Mouse (Mus musculus): ENCODE results near the gene Psg16.
A peak's percentile ranks its signal among the peaks of the same experiment; 100 is the strongest.
"Not testable (repeated sequence)": the region's sequence is repeated elsewhere in the genome, so short reads cannot be mapped to it uniquely, and the experiment has no call there.

Psg16 gene

GRCm38 (mm10) chr7:17056081-17056581 is 17.7 kb upstream of the Psg16 start:
- peak; percentile 69 for DNase-seq (ENCODE audit: low spot score)

GRCm38 (mm10) chr7:17056601-17057523 is 17.0 kb upstream of the Psg16 start:
- no peak for DNase-seq (ENCODE audit: low spot score)

GRCm38 (mm10) chr7:17058071-17058689 is 15.7 kb upstream of the Psg16 start:
- DNase-seq (ENCODE audit: low spot score) = no peak

- no peak for DNase-seq (ENCODE audit: low spot score)
These were observed 14.9 kb upstream of the Psg16 start for GRCm38 (mm10) chr7:17058816-17059462.

- no peak for DNase-seq (ENCODE audit: low spot score)
These were observed 14.4 kb upstream of the Psg16 start for GRCm38 (mm10) chr7:17059463-17059844.

- DNase-seq (ENCODE audit: low spot score) = peak; percentile 44
These were observed 13.6 kb upstream of the Psg16 start for GRCm38 (mm10) chr7:17060031-17060781.

- DNase-seq (ENCODE audit: low spot score) = no peak
These were observed 12.8 kb upstream of the Psg16 start for GRCm38 (mm10) chr7:17060782-17061605.

GRCm38 (mm10) chr7:17062389-17062788 is 11.5 kb upstream of the Psg16 start, which contains the start of gene Hif3a:
Gene Hif3a, minus strand, starts transcription at chr7:17062427.
- no peak for DNase-seq (ENCODE audit: low spot score)

- no peak for DNase-seq (ENCODE audit: low spot score)
These were observed 11.0 kb upstream of the Psg16 start for GRCm38 (mm10) chr7:17062845-17063244.

- DNase-seq (ENCODE audit: low spot score) = no peak
These were observed 8.2 kb upstream of the Psg16 start for GRCm38 (mm10) chr7:17065620-17066019.

- DNase-seq (ENCODE audit: low spot score) = peak; percentile 69
These were observed 7.4 kb upstream of the Psg16 start for GRCm38 (mm10) chr7:17066412-17066811.

GRCm38 (mm10) chr7:17067000-17067399 is 6.8 kb upstream of the Psg16 start:
- DNase-seq (ENCODE audit: low spot score) = no peak

GRCm38 (mm10) chr7:17067651-17068050 is 6.2 kb upstream of the Psg16 start:
- not testable (repeated sequence) for DNase-seq (ENCODE audit: low spot score)

GRCm38 (mm10) chr7:17073513-17073903 is 332 bp upstream of the Psg16 start:
- DNase-seq (ENCODE audit: low spot score) = no peak

- no peak for DNase-seq (ENCODE audit: low spot score)
These were observed 2.7 kb downstream of the Psg16 start for GRCm38 (mm10) chr7:17076542-17076941.

GRCm38 (mm10) chr7:17078076-17078654 is 4.3 kb downstream of the Psg16 start:
- DNase-seq (ENCODE audit: low spot score) = no peak

- DNase-seq (ENCODE audit: low spot score) = no peak
These were observed 8.9 kb downstream of the Psg16 start for GRCm38 (mm10) chr7:17082766-17083165.

- DNase-seq (ENCODE audit: low spot score) = no peak
These were observed 13.9 kb downstream of the Psg16 start for GRCm38 (mm10) chr7:17087731-17088130.

GRCm38 (mm10) chr7:17090058-17090585 is 16.3 kb downstream of the Psg16 start:
- DNase-seq (ENCODE audit: low spot score) = no peak

GRCm38 (mm10) chr7:17091280-17091679 is 17.4 kb downstream of the Psg16 start:
- DNase-seq (ENCODE audit: low spot score) = no peak
